Mouse (Mus musculus) forebrain, embryonic 10.5 days (tissue): ENCODE data around the gene Gmnn. TPM values are rescaled to one million over a fixed set of nuclear protein-coding genes. Genes with fewer than 3 reads are reported as not detected.

Experiments used
- DNase-seq: peaks from one replicate; pipeline ENCODE4 v3.0.0-alpha.2; 2017; ENCODE audit warnings: low spot score; ENCODE audit errors: extremely low spot score
- H3K27ac ChIP-seq: fragments of 300-500 bp; sonication (generic); 2 replicates; pipeline ENCODE4 v1.5.1; 2016; ENCODE audit warnings: mild to moderate bottlenecking
- H3K27me3 ChIP-seq: fragments of 300-500 bp; sonication (generic); 2 replicates; pipeline ENCODE4 v1.6.1; 2016; ENCODE audit warnings: mild to moderate bottlenecking; ENCODE audit not compliant: poor library complexity, severe bottlenecking
- H3K36me3 ChIP-seq: fragments of 300-500 bp; sonication (generic); replicated peaks from 2 replicates; pipeline ENCODE4 v1.6.1; 2016; ENCODE audit warnings: mild to moderate bottlenecking, moderate library complexity
- H3K4me1 ChIP-seq: fragments of 300-500 bp; sonication (generic); 2 replicates; pipeline ENCODE4 v1.6.1; 2016
- H3K4me3 ChIP-seq: fragments of 300-500 bp; sonication (generic); 2 replicates; pipeline ENCODE4 v1.5.1; 2016; ENCODE audit warnings: mild to moderate bottlenecking, moderate library complexity
- H3K9me3 ChIP-seq: fragments of 300-500 bp; sonication (generic); 2 replicates; pipeline ENCODE4 v1.6.1; 2016; ENCODE audit warnings: mild to moderate bottlenecking, moderate library complexity
- WGBS: fragments of 180-500 bp; shearing (Covaris S2); methylation state at CpG from one replicate; pipeline ENCODE4 v1.1.7; 2016; 5-methylcytosine and 5-hydroxymethylcytosine counted together
- polyA plus RNA-seq: library from polyadenylated mRNA; unstranded; fragments of >200 nt; fragmentation: Nextera tagmentation; extraction: Ambion mirVana; gene quantifications from 2 replicates; pipeline ENCODE4 v1.2.1, GENCODE M21; 2016

Gmnn gene
- 208 TPM in 2 replicates for polyA plus RNA-seq

DNA sequence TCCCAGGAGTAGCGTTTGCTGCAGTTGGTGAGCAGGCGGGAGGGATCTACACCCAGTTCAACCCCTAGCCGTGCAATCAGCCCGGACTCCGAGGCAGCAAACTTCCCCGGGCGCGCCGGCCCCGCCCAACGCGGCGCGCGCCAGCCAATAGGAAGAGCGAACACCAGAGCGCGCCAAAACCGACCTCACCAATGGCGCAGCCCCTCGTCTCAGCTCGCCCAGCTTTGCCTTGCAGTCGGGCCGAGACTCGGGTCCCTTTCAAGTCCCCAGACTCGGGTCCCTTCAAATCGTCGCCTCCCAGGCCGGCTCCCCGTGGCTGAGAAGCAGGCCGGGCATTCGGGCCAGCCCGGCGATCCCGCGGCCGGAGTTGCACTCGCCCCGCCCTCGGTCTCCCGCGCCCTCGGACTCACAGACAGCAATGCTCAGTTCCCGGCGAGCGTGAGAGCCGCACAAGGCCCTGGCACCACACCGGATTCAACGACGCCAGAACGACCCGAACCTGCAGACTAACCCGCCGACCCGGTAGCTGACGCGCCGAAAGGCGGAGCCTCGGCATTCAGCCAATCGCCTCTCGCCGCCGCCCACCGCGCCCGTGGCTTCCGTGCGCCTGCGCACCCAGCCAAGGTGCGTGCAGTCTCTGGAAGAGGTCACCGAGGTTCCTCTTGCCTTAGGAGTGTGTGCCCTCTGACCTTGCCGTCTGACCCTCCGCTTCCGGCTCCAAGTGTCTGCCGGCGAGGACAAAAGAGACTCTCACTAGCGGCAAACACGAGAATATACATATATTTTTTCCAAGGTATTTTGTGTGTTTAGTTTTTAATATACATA lies at the start of gene Gmnn:
TSS of gene Gmnn (minus strand) at position 521 of the 825 bp plus-strand sequence.
- DNase-seq: peak; percentile 90
- H3K4me1 ChIP-seq: peaks cover 24% of the 10 kb centered on the region
- H3K4me3 ChIP-seq: peak within 1 kb of the TSS; percentile 78
- H3K9me3 ChIP-seq: 0 out of 2 replicates have a peak, but pooled peaks cover 2% of the 10 kb centered on the region
- H3K27ac ChIP-seq: peak within 1 kb of the TSS; percentile 97
- H3K36me3 ChIP-seq: peaks cover 40% of the 10 kb centered on the region
- under 1% methylated on average over 79 of the region's 79 CpGs for WGBS
- H3K27me3 ChIP-seq: no peaks in the 10 kb centered on the region

DNA sequence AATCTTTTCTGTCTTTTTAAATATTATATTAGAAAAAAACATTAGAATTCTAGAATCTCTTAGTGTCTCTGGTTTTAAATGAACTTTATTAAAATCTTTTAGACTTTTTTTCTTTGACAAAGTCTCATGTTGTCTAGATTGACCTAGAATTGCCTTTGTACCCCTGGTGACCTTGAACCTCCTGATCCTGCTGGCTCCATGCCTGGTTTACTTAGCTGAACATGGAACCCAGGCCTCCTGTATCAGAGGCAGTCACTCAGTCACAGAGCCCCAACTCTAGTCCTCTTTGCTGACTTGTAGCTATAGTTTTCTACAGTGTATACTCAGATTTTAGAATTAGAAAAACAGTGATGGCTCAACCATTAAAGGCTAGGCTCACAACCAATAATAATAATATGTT lies 44.4 kb upstream of the Gmnn start:
- Histone ChIP-seq H3K4me3 (no peak overlapping the region), H3K27me3 (no peaks in the 10 kb centered on the region), H3K4me1 (peaks cover 29% of the 10 kb centered on the region), H3K9me3 (no peaks in the 10 kb centered on the region), H3K36me3 (peaks cover 70% of the 10 kb centered on the region), H3K27ac (no peak overlapping the region)
- DNase-seq: no peak

DNA sequence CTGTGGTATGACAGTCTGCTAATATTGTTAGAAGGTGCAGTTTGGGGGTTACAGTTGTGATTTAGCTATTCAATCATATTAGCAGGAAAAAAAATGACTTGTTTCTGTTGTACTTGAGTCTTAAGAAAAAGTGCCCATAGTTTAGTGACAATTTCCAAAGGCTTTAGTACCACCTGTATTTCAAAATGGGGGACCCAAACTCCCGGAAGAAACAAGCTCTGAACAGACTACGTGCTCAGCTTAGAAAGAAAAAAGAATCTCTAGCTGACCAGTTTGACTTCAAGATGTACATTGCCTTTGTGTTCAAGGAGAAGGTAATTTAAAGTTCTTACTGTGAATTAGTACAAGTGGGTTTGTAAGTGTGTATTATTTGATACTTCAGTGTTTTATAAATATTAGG lies 41.5 kb upstream of the Gmnn start:
- H3K9me3 ChIP-seq: no peaks in the 10 kb centered on the region

DNA sequence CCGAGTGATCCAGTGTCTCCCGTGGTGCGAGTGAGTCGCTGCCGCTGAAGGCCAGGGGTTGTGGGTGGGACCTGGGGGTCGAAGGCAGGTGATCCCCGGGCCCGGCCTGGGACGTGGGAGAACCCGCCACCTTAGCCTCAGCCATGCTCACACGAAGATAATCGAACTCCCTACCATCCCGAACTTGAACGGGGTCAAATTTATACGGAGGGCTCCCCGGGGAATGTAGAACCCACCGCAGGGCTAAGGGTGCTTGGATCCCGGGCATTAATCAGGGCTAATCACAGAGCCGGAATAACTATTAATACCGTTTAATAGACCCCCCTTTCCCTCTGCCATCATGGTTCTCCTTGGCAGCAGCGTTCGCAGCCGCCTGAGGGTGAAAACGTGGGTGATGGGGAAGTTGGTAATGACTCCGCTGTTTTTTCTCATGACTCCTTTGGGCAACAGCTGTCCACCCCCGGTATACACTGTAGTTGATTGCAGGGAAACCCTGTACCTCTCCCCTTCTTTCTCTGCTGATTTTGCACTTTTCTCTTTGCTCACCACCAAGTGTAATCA lies 40.5 kb upstream of the Gmnn start:
- H3K4me3 ChIP-seq: peak overlapping the region; percentile 99
- H3K4me1 ChIP-seq: peaks cover 37% of the 10 kb centered on the region
- H3K36me3 ChIP-seq: peaks cover 32% of the 10 kb centered on the region
- 0% methylated on average over 26 of the region's 26 CpGs for WGBS
- peak overlapping the region; percentile 98 for H3K27ac ChIP-seq
- DNase-seq: peak; percentile 38
- H3K9me3 ChIP-seq: no peaks in the 10 kb centered on the region
- no peaks in the 10 kb centered on the region for H3K27me3 ChIP-seq

More for the DNA sequence above, 41.5 kb upstream of the Gmnn start:
- Histone ChIP-seq H3K27ac (no peak overlapping the region), H3K4me3 (peak overlapping the region; percentile 99), H3K4me1 (peaks cover 37% of the 10 kb centered on the region), H3K36me3 (peaks cover 41% of the 10 kb centered on the region), H3K27me3 (no peaks in the 10 kb centered on the region)
- WGBS: 51% methylated on average over 2 of the region's 2 CpGs
- DNase-seq: no peak

DNA sequence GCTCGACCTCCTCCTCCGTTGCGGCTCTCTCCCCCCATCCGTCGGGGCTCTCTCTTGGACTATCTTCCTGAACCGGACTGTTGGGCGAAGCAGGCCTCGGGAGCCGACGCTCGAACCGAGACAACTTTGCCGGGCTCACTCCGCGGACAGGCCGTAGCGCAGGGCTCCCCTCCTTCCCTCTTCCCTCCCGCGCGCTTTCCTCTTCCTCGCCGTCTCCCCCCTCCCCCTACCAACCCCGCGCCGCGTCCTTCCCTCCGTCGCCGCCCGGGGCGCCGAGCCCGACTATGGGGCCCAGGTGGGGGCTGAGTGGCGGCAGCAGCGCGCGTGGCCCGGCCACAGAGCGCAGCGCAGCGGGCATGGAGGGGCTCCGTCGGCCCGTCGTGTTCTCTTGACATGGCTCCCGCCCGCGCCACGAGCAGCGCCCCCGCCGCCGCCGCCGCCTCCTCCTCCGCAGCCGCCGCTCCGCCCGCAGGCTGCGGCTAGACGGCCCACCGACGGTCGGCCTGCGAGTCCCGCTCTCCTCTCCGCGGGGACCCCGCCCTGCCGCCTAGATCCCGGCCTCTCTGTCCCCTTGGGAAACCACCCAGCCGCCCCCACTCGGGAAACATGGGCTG lies 39.7 kb upstream of the Gmnn start, which contains the start of gene BC005537:
TSS of gene BC005537 (plus strand) at position 350 of the 614 bp plus-strand sequence.
- under 1% methylated on average over 74 of the region's 74 CpGs for WGBS
- no peaks in the 10 kb centered on the region for H3K9me3 ChIP-seq
- no peaks in the 10 kb centered on the region for H3K27me3 ChIP-seq
- H3K27ac ChIP-seq: peak within 1 kb of the TSS; percentile 98
- DNase-seq: no peak
- H3K4me1 ChIP-seq: peaks cover 37% of the 10 kb centered on the region
- peak within 1 kb of the TSS; percentile 99 for H3K4me3 ChIP-seq
- H3K36me3 ChIP-seq: peaks cover 24% of the 10 kb centered on the region

DNA sequence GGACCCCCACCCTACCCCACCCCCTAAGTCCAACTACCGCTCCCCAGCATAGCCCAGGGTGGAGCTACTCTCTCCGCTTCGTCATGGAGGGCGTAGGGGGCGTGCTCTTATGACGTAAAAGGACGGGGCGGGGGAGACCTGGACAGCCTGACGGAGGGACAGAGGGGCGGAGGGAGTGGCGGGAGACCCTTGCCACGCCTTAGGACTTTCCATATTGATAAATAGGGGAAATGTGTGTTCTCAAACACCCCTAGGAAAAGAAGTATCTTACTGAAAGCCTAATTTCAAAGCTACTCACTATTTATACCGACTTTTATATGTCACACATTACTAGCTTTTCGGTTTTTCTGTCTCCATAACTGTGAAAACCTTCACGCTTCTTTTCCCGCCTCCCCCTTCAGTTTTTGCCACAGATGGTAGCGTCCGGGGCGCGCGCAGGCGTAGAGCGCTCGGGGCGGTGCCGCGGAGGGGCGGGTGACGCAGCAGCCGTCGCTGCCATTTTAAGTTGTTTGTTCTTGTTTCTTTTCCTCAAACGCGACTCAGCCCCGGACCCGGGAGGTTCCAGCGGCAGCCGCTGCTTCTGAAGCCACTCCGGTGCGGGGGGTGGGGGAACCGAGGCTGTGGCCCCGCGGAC lies 39.1 kb upstream of the Gmnn start:
- DNase-seq: peak; percentile 98
- under 1% methylated on average over 42 of the region's 42 CpGs for WGBS
- H3K27ac ChIP-seq: peak overlapping the region; percentile 98

DNA sequence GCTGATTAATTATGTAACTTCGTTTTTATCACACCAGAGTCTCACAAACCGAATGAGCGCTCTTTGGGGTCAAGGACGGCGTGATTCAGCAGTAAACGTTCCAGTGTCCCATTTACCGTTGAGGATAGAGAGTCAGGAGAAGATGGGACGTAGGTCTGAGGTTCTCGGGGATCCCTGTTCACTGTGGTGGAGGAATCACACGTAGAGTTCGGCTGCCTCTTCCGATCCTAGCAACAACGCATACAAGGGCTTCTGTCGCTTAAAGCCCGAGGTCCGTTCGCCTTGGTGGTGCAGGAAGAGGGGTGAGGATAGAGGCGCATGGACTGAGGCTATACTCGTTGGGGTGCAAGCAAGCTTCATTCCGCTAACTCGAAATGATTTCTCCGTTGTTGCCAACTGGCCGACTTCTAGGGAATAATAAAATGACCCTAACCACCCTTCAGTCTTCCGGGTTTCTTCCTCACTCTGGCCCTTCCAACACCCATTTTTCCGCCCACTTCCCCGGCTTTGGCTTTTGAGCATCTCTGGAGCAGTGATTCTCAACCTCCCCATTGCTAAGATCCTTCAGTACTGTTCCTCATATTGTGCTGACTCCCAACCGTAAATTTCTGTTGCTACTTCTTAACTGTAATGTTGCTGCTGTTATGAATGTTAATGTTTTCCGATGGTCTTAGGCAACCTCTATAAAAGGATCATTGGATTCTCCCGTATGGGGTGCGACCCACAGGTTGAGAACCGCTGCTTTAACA lies 38.4 kb upstream of the Gmnn start:
- Histone ChIP-seq H3K4me1 (peaks cover 37% of the 10 kb centered on the region), H3K27ac (peak overlapping the region; percentile 98), H3K27me3 (no peaks in the 10 kb centered on the region), H3K36me3 (peaks cover 11% of the 10 kb centered on the region), H3K4me3 (peak overlapping the region; percentile 99), H3K9me3 (no peaks in the 10 kb centered on the region)
- under 1% methylated on average over 31 of the region's 31 CpGs for WGBS
- peak; percentile 41 for DNase-seq

More for the DNA sequence above, 39.1 kb upstream of the Gmnn start:
- Histone ChIP-seq H3K27me3 (no peaks in the 10 kb centered on the region), H3K36me3 (peaks cover 18% of the 10 kb centered on the region), H3K9me3 (no peaks in the 10 kb centered on the region), H3K4me1 (peaks cover 37% of the 10 kb centered on the region), H3K4me3 (peak overlapping the region; percentile 99)

DNA sequence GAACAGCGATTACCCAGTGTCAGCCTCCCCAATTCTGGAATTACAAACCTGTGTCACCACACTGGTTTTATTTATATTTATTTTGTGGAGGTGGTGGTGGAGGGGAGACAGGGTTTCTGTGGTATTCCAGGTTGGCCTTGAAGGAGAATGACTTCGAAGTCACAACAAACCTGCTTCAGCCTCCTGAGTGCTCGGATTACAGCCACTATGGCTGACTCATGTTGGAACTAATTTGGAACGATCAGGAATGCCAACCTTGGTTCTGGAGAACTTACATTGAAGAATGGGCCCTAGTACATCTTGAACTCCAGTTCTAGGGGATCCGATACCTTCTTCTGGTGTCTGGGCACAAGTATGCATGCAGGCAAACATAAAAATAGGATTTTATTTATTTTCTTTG lies 37.7 kb upstream of the Gmnn start:
- Histone ChIP-seq H3K4me1 (peaks cover 30% of the 10 kb centered on the region), H3K4me3 (peak overlapping the region; percentile 99), H3K36me3 (0 out of 2 replicates have a peak, but pooled peaks cover 5% of the 10 kb centered on the region), H3K27me3 (no peaks in the 10 kb centered on the region), H3K9me3 (no peaks in the 10 kb centered on the region), H3K27ac (0 out of 2 replicates have a peak overlapping the region, but pooled peaks have one; percentile 98)
- no peak for DNase-seq
- 70% methylated on average over 5 of the region's 5 CpGs for WGBS

DNA sequence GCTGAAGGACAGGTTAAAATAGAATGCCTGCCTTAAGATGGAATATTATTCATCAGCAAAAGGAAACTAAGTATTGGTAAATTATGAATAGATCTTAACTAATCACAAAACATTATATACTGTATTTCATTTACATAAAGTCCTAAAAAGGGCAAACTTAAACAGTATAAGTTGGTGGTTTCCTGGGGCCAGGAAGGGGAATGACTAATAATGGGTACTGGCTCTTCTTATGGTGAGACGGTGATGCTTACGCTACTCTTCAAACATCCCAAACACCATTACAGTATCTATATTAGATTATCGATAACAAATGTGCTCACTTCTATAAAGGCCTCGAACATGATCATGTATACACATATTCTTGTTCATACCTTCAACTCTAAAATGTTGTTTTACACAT lies 37.0 kb upstream of the Gmnn start:
- 94% methylated on average over 4 of the region's 4 CpGs for WGBS
- Histone ChIP-seq H3K27ac (no peak overlapping the region), H3K27me3 (no peaks in the 10 kb centered on the region), H3K9me3 (no peaks in the 10 kb centered on the region), H3K4me1 (peaks cover 23% of the 10 kb centered on the region), H3K36me3 (no peaks in the 10 kb centered on the region), H3K4me3 (no peak overlapping the region)
- DNase-seq: no peak

DNA sequence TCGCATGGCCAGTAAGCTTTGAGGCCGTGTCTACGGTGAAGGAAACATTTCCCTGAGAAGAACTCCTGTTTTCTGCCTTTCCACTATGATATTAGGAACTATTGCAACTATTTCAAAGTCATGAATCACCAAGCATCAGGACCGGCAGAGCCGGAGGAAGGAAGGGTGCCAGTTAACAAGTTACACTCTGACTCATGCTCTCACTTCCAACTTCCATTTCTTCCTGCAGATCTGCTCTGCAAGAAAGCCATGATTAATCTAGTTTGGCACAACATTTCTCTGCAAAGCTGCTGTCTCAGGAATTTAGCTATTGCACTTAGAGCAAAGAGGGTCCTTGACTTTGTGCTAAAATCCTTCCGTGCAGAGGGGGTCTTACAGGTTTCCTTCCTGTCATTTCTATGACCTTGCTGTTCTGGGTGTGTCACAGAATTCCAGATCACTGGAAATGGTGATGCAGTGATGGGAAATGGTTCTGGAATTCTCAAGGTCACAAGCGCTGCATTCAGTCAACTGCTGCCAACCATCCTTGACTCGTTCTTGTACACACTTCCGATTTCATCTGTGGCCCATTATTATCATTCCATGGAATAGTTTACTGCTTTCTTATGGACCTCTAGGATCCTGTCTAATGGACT lies 30.8 kb upstream of the Gmnn start:
- no peak overlapping the region for H3K27ac ChIP-seq
- WGBS: 94% methylated on average over 9 of the region's 9 CpGs
- no peaks in the 10 kb centered on the region for H3K9me3 ChIP-seq

DNA sequence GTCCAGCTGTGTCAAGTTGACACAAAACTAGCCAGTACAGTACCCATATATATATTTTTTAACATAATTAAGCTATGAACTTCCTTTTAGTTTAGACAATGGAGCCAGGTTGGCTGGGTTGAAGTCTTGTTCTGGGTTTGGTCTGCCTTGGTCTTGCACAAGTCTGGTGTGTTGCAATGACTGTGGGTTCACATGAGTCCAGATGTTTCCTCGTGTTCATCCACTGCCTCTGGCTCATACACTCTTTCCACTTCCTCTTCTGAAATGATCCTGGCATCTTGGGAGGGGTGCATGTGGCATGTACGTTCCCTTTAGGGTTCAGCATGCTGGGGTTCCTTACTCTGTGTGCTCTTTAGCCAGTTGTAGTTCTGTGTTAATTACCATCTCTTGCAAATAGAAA lies 29.6 kb upstream of the Gmnn start:
- Histone ChIP-seq H3K9me3 (no peaks in the 10 kb centered on the region), H3K36me3 (no peaks in the 10 kb centered on the region), H3K4me3 (no peak overlapping the region), H3K4me1 (peaks cover under 1% of the 10 kb centered on the region), H3K27ac (no peak overlapping the region), H3K27me3 (no peaks in the 10 kb centered on the region)
- 76% methylated on average over 2 of the region's 2 CpGs for WGBS
- no peak for DNase-seq

More for the DNA sequence above, 30.8 kb upstream of the Gmnn start:
- Histone ChIP-seq H3K4me3 (no peak overlapping the region), H3K27me3 (no peaks in the 10 kb centered on the region), H3K36me3 (no peaks in the 10 kb centered on the region), H3K4me1 (no peaks in the 10 kb centered on the region)
- no peak for DNase-seq
